Mouse (Mus musculus) retina, adult 2 months (tissue): ENCODE data around the gene Ppp3ca.

Source experiments
- DNase-seq: peaks from one replicate; pipeline ENCODE4 v3.0.0-alpha.2; 2012; ENCODE audit warnings: low read depth, low spot score

Gene Ppp3ca

DNA sequence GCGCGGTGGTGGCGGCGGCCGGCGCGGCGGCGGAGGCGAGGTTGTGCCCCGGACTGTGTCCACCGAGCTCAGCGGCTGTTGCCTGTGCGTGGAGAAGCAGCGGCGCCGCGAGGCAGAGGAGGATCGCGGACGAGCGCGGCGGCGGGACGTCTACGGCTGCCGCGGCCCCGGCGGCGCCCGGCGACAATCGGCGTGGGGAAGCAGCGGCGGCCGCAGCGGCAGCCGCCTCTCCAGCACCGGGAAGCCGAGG, at the start of gene Ppp3ca:
Gene Ppp3ca (plus strand): TSS at position 15 of the 250 bp plus-strand sequence.
- DNase-seq, result no peak

DNA sequence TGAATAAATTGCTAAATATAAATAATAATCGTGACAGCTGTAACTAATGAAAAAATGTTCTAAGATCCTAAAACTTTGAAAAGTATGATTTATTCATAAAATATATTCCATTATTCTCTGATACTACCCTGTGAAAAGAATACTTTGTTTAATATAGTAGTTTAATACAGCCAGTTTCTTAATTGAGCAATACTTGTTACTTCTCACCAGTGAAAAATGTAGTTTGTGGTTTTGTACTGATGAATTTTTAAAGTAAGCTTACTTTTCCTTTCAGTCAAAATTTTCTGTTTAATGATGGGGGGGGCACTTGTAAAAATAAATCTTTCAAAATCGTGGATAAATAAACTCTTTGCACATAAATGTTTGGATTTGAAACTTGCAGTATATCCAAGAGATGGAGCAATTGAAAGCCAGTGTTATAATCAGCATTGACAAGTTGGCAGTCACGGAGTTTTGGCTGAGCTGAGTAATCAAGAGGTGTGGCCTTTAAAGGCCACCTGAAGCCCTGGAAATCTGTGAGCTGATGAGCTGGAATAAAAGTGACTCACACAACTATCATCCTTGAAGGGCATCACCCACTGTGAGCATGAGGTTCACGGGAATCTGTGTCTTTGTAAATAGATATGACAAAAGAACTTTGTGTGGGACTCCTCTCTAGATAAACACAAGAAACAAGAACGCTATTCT, 29.2 kb upstream of the Ppp3ca start:
- DNase-seq, result no peak

DNA sequence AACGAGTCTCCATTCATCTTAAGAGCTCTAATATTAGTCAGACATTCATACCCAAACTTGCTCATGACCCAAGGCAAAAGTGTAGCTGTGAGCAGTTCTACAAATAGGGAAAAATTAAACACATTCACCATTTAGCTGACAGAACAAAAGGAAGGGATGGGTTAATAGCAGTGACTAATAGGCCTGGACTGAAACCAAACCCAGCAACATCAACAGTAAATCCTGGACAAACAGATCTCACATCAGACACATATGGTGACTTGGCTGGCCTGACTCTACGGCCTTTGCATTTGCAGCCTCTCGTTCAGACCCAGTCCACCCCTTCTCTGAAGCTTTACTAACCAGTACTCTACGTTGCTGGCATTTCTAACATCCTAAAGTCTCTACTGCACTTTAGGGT, 19.0 kb upstream of the Ppp3ca start:
- DNase-seq, result no peak

DNA sequence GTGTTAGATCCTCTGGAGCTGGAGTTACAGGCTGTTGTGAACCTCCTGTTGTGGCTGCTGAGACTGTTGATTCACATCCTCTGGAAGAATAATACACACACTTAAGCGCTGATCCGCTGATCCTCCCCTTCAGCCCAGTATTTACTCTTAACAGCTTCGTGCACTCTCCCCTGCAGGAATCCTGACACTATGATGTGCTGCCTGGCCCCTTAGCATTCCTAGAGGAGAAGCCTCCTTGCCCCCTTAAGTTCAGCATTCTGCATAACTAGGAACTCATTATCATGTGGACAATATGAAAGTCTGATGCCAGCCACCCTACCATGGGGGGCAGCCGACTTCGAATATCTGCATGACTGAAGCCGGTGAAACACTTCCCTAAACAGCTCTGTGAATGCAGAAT, 18.4 kb upstream of the Ppp3ca start:
- DNase-seq, result no peak

DNA sequence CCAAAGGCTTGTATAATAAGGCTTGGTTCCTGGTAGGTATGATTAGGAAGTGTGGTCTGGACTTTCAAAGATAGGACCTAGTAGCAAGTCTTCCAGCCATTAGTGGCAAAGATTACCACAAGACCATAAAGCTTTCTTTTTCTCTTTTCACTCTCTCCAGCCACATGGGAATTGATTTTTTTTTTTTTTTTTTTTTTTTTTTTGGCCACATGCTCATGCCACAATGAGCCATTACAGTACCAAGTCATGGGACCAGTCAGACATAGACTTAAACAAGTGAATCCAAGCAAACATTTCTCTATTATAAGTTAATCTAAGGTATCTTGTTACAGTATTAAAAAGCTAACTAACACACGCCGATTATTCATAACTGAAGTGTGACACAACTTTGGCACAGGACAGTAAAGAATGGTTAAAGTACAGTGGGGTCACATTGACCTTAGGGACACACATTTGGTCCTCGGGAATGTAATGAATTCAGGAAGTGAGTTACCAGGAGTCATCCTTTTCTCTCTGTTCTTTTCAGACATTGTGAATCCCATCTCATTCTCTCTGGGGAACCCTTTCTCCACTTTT, 13.4 kb upstream of the Ppp3ca start:
- no peak for DNase-seq

DNA sequence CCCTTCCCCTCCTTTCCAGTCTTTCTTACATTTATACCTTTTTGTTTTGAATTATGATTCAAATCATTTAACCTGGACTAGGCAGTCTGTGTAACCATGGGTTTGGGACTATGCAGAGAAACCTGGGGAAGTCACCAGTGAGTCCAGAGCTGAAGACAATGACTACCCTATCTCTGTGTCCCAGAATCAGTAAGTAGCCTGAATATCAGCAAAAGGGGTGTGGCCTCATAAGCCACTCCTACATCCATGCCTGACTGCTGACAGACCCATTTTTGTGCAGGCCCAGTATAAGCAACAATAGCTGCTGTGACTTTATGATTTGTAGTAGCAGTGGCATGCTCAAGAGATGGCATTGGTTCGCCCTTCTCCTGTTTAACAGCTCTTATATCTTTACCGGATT, 11.2 kb upstream of the Ppp3ca start:
- DNase-seq, result no peak

DNA sequence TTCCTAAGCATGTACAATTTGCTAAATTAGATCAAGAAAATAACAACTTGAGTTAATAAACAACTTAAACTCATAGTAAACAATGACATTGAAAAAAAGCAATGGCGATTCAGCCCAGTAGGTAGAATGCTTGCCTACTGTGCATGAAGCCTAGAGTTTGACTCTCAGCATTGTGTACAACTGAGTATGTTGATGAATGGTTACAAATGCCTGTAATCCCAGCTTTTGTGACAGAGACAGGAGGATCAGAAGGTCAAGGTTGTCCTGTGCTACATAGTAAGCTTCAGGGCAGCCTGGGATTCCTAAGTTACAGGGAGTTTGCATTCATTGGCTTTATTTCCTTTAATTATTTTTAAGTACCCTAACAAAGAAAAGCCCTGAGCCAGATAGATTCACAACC, 4.8 kb upstream of the Ppp3ca start:
- no peak for DNase-seq

DNA sequence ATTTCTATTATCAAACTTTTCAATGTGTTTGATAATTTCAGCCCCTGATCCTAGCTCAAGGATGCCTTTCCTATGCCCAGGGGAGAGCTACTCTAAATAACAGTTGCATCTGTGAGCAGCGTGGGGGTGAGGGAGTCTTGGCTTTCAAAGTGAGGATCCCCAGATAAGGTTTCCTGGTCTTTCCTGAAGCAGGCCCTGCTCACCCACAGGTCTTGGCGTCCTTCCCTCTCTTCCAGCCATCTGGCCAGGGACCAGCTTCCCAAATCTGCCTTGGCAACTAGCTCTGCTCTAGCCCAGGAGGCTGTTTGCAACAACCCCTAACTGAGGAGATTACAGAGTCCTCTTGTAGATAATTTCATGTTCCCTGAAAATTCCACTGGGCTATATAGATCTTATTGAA, 1.9 kb upstream of the Ppp3ca start:
- DNase-seq, result no peak

DNA sequence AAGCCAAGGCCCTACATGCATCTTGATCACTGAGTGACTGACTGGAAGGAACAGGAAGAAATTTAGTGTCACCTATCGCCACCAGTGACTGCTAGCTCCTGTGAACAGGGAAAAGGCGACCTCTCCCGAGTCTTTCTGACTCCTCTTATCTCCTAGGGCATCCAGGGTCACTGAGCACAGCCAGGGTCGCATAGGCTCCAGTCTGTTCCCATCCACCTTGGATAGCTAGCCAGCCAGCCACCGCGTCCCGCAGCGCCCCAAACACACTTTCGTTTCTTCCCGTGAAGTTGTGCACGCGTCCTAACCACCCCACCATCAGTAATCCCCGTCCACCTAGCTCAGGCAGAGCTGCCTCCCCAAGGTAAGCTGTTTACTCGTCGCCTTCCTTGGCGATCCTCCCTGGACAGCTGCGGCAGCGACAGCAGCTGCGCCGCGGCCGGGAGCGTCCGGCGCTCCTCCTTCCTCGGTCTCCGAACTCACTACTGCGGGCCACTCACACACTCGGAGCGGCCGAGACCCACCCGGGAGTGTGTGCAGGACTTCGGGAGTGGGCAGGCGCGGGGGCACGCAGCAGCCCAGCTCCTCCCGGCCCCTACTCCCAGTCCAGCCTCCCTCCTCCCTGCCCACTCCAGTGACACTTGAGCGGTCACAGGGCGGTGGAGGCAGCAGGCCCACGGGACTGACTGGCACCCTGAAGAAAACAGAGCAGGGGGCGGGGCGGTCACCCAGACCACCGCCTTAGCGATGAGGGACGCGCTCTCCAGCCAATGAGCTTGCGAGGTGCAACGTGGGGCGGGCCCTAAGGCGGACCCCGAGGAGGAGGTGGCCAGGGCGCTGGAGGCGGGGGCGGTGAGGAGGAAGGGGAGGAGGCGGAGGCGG, 454 bp upstream of the Ppp3ca start:
- peak; percentile 96 for DNase-seq

DNA sequence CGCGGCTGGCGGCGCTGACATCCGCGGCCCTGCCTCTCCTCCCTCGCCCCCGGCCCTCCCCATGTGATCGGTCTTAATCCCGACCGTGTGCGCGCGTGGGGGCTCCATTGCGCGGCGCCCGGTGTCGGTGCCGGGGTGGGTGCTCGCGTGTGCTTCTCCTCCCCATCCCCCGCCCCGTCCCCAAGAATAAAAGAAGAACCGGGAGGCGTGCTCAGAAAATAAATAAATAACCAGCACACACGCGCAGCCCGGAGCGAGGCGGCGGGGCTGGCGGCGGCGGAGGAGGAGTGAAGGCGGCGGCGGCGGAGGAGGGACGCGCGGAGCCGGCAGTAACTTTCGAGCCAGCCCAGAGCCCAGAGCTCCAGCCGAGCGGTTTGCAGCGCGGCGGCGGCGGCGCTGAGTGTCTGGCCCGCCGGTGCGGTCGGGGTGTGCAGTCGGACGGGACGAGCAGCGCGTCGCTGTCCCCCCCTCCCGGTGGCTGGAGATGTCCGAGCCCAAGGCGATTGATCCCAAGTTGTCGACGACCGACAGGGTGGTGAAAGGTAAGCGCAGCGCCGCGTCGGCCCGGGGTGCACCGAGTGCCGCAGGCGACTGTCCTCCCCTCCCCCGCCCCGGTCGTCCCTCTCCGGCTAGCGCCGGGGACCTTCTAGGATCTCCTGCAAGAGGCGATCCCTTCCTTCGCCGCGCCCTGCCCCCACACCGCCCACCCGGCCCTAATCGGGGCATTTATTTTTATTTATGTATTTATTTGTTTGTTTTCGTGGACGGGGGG, 622 bp downstream of the Ppp3ca start:
- peak; percentile 34 for DNase-seq

DNA sequence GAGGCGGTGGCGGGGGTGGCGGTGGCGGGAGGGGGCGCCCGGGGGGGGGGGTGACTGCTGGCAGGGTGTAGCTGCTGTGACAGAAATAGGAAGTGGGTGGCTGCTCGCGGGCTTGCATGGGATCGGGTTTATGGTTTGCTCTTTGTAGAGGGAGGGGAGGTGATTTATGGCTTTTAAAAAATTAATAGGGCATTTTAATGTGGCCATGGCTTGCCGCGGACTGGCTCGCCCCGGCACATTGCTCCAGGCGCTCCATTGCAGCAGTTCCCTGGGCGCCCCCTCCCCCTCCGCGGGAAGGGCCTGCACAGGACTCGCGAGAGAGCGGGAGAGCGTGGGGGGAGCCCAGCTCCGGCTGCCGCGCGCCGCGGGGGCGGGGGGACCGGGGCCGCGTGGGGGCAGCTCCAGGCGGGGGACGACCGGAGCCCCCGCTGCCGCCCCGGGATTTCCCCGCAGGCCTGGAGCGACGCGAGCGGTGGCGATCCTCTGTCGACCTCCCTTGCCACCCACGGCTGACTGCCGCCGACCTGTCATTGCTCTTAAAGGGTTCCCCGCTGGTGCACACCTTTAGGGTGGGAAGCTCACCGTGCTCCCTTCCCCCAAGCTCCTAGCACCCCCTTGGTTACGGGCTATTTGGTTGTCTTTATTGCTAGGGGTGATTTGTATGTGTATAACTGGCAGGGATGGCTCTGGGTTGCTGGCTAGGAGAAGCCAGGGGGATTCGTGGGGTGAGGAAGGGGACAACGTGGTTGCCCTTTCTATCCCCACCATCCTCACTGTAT, 1.4 kb downstream of the Ppp3ca start:
- DNase-seq, result peak; percentile 54

DNA sequence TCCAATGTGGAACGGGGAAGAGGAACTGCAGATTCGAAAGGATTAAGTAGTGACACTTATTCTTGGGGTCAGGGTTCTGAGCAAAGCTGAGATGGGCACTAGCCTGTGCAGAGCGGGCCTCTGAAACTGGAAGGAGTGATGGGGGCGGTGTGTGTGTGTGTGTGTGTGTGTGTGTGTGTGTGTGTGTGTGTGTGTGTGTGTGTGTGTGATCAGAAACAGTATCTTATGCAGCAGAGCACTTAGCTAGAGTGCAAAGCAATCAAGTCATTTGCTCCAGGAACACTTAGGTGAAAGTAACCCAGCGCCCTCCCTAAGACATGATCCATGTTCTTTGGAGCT, 2.0 kb downstream of the Ppp3ca start:
- DNase-seq, result peak; percentile 23

DNA sequence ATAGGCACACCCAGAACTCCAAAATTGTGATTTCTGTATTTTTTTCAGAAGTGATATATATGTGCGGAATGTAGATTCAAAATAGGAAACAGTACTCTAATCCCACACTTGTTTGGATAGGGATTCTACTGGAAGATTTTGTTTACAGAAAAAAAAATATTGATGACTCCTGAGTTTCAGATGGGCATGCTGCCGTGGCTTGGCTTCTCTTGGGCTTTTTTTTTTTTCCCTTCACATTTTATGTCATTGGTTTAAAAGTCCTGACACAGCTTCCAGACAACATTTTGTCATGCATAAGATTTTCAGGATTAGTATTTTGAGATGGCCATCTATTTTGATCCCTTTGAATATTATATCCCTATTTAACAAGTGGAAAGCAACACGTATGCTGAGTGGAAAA, 2.9 kb downstream of the Ppp3ca start:
- no peak for DNase-seq

DNA sequence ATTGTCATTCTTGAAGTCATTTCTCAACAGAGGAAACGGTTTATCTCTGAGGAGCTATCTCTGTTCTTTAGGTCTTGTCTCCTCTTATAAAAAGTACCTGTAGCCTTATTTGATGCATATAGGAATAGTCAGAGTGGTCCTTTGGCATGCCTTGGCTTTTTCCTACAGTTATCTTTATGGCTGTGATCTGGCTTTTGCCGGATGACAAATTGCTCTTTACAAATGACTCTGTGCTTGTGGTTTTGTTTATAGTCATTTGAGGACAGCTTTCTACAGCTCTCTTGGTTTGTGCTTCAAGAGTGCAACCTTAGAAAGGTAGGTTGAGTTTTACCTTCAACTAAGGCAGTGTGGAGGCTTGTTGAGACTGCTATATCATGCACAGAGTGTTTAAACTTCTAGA, 3.4 kb downstream of the Ppp3ca start:
- DNase-seq, result no peak

DNA sequence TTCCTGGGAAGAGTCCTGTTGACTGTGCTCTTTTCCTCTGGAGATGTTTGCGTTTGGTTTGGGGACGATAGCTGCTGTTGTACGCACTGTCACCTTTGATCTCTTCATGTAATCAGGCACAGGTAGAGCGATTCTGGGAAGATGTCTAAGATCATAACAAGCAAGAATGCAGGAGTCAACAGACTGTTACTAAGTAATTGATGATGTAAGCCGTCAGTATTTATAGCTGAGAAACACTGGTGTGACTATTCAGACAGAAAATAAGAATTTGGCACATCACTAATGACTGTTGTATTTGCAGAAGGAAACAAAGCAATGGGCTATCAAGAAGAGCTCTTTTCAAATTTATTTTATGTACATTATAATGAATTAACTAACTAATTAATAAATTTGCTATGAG, 4.6 kb downstream of the Ppp3ca start:
- DNase-seq, result no peak

DNA sequence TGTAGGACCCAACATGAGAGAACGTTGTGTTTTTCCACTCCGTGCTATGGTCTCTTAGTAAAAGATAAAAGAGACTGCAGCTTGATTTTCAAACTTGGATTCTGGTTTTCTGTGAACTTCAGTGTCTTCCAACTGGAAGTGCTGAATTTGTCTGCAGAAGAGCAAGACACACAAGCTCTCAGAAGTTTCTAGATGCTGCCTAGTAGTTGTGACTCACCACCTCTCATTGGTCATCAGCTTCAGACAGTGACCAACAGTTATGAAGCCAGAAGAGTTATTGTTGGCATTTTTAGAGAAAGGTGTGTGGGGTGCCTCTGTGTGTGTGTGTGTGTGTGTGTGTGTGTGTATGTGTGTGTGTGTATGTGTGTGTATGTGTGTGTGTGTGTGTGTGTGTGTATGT, 7.1 kb downstream of the Ppp3ca start:
- DNase-seq, result no peak

DNA sequence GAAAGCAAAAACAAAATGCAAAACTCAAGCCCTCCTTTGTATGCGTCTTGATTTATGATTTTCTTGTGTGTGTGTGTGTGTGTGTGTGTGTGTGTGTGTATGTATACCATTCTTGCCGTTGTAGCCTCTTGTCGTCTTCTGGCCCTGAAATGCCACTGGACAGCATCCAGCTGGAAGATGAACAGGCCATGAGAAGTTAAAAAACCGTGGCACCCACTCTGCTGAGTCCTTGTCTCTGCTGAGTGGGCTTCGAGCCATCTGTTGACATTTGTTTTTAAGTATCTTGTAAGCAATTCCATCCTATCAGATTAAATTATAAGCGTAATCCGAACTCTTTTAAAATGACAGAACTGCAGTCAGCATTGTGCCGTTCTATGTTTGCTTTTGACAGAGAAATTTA, 8.5 kb downstream of the Ppp3ca start:
- no peak for DNase-seq

DNA sequence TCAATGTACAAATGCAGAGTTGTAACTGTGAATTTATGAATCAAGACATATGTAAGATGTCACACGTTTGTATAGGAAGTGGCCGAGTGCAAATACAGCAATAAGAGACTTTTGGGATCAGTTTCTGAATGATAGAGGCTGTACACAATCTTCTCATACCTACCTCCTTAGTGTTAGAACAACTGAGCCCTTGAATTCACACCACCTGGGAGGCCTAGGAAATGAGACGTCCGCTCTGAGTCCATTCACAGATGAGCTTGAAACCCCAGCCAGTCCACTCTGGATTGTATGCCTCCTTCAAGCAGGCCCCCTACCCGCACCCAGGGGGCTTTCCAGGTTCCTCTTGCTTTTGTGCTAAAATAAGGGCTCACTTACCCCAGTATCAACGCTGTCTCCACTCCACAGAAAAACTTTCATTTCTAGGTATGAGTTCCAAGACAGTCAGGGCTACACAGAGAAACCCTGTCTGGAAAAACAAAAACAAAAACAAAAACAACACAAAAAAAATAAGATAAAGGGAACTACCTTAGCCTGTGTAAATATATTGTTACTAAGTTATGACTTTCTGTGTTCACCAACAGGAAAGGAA, 10.1 kb downstream of the Ppp3ca start:
- no peak for DNase-seq

DNA sequence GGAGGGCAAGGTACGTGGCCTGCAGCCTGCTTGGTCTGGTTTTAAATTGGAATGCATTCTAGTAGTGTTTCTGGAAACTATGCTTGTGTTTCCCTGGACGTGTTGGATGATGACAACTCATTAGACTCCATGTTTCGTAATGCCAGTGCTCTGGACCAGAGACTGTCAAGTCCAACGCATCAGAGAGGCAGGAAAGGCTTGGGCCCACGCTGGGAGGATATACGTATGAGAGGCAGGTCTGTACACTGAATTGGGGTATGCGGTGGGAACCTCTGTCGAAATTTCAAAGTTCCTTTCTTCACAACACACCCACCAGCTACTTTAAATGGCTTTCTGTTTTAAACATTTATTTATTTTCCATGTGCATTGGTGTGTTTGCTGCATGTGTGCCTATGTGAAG, 12.3 kb downstream of the Ppp3ca start:
- DNase-seq, result no peak

DNA sequence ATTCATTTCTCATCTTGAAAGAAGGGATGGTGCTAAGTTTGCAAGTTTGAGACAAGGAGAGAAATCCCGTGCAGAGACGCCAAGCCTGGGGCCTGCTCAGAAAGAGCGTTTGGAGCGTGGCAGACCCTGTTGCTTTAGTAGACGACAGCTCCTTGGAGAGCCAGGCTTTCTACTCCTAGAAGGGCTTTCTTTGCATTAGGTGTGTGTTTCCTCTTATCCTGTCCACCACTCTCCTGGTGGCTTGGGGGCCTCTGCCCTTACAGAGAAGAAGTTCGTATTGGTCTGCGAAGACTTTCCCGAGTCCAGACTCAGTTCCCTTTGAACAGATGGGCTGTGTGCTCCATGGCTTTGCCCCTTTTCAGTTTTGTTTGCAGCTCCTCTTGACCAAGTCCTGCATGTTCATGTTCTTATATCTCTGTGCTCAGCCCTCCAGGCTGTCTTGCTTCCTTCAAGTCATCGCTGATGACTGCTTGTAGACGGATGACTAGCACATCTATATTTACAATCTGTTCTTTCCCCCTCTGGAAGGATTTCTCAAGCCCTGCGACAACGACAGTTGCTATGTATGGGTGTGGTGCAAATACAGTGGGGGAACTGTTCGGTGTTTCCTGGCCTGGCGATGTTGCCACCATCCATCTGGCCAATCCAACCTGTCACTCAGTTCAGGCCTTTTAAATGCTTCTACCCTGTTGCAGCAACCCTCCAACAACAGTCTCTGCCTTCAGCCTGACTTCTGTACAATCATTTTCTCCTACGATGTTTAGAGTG, 14.5 kb downstream of the Ppp3ca start:
- no peak for DNase-seq

DNA sequence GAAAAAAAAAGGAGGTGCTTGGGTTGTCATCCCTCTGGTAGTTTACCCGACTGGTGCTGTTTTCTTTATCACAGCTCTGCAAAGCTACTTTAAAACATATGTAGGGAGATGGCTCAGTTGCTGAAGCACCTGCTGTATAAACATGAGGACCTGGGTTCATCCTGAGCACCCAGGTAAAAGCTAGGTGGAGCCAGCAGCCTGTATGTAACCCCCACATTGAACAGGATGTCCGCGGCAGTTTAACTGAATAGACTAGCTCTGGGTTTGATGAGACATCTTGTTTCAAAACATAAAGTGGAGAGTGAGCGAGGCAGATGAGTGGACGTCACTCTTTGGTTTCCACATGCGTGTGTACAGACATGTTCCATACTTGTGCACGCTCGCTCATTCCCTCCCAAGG, 16.5 kb downstream of the Ppp3ca start:
- DNase-seq, result no peak
